Mouse (Mus musculus) natural killer cell, adult 2 months (primary cell): ENCODE measurements at regions not wholly inside any gene's neighbourhood (a gene's known extent, or its start where the extent isn't known, plus 50 kb on each side); places are given as distances from the start of the nearest gene placed in this dataset.

Source experiments
- DNase-seq, 2 experiments: peaks; one replicate each; pipeline ENCODE4 v3.0.0; 2022; ENCODE audit warnings: low spot score in 2 of 2

- no peak for DNase-seq
Measured at GRCm38 (mm10) chr6:31065419-31065818, 106.5 kb upstream of the Klf14 start.

- DNase-seq, result no peak
Measured at GRCm38 (mm10) chr6:31066861-31067260, 108.0 kb upstream of the Klf14 start.

GRCm38 (mm10) chr6:31067453-31067852 lies 108.6 kb upstream of the Klf14 start:
- DNase-seq, result no peak

- no peak for DNase-seq
Measured at GRCm38 (mm10) chr6:31069243-31069642, 110.4 kb upstream of the Klf14 start.

GRCm38 (mm10) chr6:31070537-31070936 lies 111.7 kb upstream of the Klf14 start:
- no peak for DNase-seq

GRCm38 (mm10) chr6:31070966-31071365 lies 112.1 kb upstream of the Klf14 start:
- no peak for DNase-seq

GRCm38 (mm10) chr6:31072072-31072471 lies 113.2 kb upstream of the Klf14 start:
- DNase-seq, result peak; percentile 48 to 67

GRCm38 (mm10) chr6:31072559-31072958 lies 113.7 kb upstream of the Klf14 start:
- peak in 1 of 2 experiments; percentile 15 for DNase-seq

- no peak for DNase-seq
Measured at GRCm38 (mm10) chr6:31073338-31073737, 114.5 kb upstream of the Klf14 start.

GRCm38 (mm10) chr6:31074394-31074793 lies 115.5 kb upstream of the Klf14 start:
- DNase-seq, result no peak

GRCm38 (mm10) chr6:31075209-31075571 lies 116.3 kb upstream of the Klf14 start:
- DNase-seq, result no peak

GRCm38 (mm10) chr6:31075572-31076477 lies 116.9 kb upstream of the Klf14 start:
- peak in 1 of 2 experiments; percentile 56 for DNase-seq

- no peak for DNase-seq
Measured at GRCm38 (mm10) chr6:31076478-31076834, 117.6 kb upstream of the Klf14 start.

- DNase-seq, result no peak
Measured at GRCm38 (mm10) chr6:31077216-31077615, 118.3 kb upstream of the Klf14 start.

- no peak for DNase-seq
Measured at GRCm38 (mm10) chr6:31077779-31078178, 118.9 kb upstream of the Klf14 start.

GRCm38 (mm10) chr6:31078413-31078812 lies 119.5 kb upstream of the Klf14 start:
- DNase-seq, result no peak

GRCm38 (mm10) chr6:31079586-31080259 lies 120.8 kb upstream of the Klf14 start:
- DNase-seq, result peak; percentile 41 to 55

GRCm38 (mm10) chr6:31080279-31080678 lies 121.4 kb upstream of the Klf14 start:
- DNase-seq, result no peak

GRCm38 (mm10) chr6:31080691-31081090 lies 121.8 kb upstream of the Klf14 start:
- no peak for DNase-seq

- peak; percentile 50 to 66 for DNase-seq
Measured at GRCm38 (mm10) chr6:31081238-31081637, 122.4 kb upstream of the Klf14 start.

- no peak for DNase-seq
Measured at GRCm38 (mm10) chr6:31081988-31082387, 123.1 kb upstream of the Klf14 start.

GRCm38 (mm10) chr6:31082613-31083470 lies 124.0 kb upstream of the Klf14 start:
- DNase-seq, result no peak
